ENCODE assay signal across 20 mouse cellular contexts in genomic region chr7:36529504-36530065, GRCm38 (mm10).
A peak's percentile ranks its signal among the peaks of the same experiment; 100 is the strongest.
DNase-seq lines count a peak whose midpoint lies in the region; ATAC-seq and TF ChIP-seq lines count a peak whose summit lies in the region.
"Had no signal": no experiment of that assay in that cellular context is flagged by ENCODE, and none has a peak within 500 bp of the region (broad histone marks: within the 10 kb centered on the region; RNA-seq: fewer than 3 reads in every experiment).

No protein-coding gene starts in this region.

- H3K9me3 ChIP-seq in forebrain, embryonic 14.5 days (replicated peaks; ENCODE audit: control insufficient read depth, low read length), result no peaks in the 10 kb centered on the region
- H3K9me3 ChIP-seq in forebrain, embryonic 13.5 days (replicated peaks), result no peaks in the 10 kb centered on the region
- H3K9me3 ChIP-seq in hindbrain, embryonic 14.5 days (ENCODE audit: control insufficient read depth, low read length), result no peaks in the 10 kb centered on the region
- H3K9me3 ChIP-seq in hindbrain, postnatal 0 days (ENCODE audit: low read length), result no peaks in the 10 kb centered on the region
- H3K9me3 ChIP-seq in hindbrain, embryonic 16.5 days (ENCODE audit: control insufficient read depth, low read length), result no peaks in the 10 kb centered on the region
- H3K9me3 ChIP-seq in liver, embryonic 11.5 days (ENCODE audit: control insufficient read depth, low read length), result no peaks in the 10 kb centered on the region
- H3K9me3 ChIP-seq: limb, embryonic 10.5 days; liver, embryonic 12.5 days; midbrain, embryonic 12.5 days had no signal

- ATAC-seq in forebrain, embryonic 14.5 days, result no peak
- no peak for ATAC-seq in forebrain, embryonic 13.5 days
- ATAC-seq in hindbrain, embryonic 14.5 days (ENCODE audit: low FRiP score), result no peak
- ATAC-seq in hindbrain, postnatal 0 days, result no peak
- ATAC-seq in hindbrain, embryonic 16.5 days, result peak; percentile 24; the same call in 1 of the 2 replicates
- no peak for ATAC-seq in liver, embryonic 11.5 days (replicated peaks; ENCODE audit: low FRiP score)
- ATAC-seq: liver, embryonic 12.5 days had no signal

- H3K4me2 ChIP-seq in forebrain, embryonic 14.5 days (ENCODE audit: low read length), result no peak overlapping the region
- no peak overlapping the region for H3K4me2 ChIP-seq in forebrain, embryonic 13.5 days
- H3K4me2 ChIP-seq in hindbrain, embryonic 14.5 days (replicated peaks), result no peak overlapping the region
- no peak overlapping the region for H3K4me2 ChIP-seq in hindbrain, postnatal 0 days (ENCODE audit: low read depth, low read length)
- H3K4me2 ChIP-seq in hindbrain, embryonic 16.5 days (ENCODE audit: low read length), result no peak overlapping the region
- no peak overlapping the region for H3K4me2 ChIP-seq in liver, embryonic 11.5 days
- H3K4me2 ChIP-seq: liver, embryonic 12.5 days; lung, embryonic 14.5 days; midbrain, embryonic 12.5 days had no signal

- H3K4me1 ChIP-seq in forebrain, embryonic 14.5 days (ENCODE audit: control insufficient read depth, insufficient read depth, low read length), result no peaks in the 10 kb centered on the region
- 0 out of 2 replicates have a peak, but pooled peaks cover 17% of the 10 kb centered on the region for H3K4me1 ChIP-seq in forebrain, embryonic 13.5 days
- 0 out of 2 replicates have a peak, but pooled peaks cover 8% of the 10 kb centered on the region for H3K4me1 ChIP-seq in hindbrain, embryonic 14.5 days (replicated peaks; ENCODE audit: control insufficient read depth, insufficient read depth, low read length)
- H3K4me1 ChIP-seq in hindbrain, postnatal 0 days (ENCODE audit: insufficient read depth, low read length), result no peaks in the 10 kb centered on the region
- no peaks in the 10 kb centered on the region for H3K4me1 ChIP-seq in hindbrain, embryonic 16.5 days (ENCODE audit: control insufficient read depth, insufficient read depth, low read depth, low read length)
- H3K4me1 ChIP-seq in liver, embryonic 11.5 days (replicated peaks; ENCODE audit: control insufficient read depth, insufficient read depth, low read length), result no peaks in the 10 kb centered on the region
- H3K4me1 ChIP-seq: liver, embryonic 12.5 days had no signal

- no peak overlapping the region for H3K4me3 ChIP-seq in forebrain, embryonic 14.5 days (ENCODE audit: low read depth, low read length)
- H3K4me3 ChIP-seq in forebrain, embryonic 13.5 days, result no peak overlapping the region
- H3K4me3 ChIP-seq in hindbrain, embryonic 14.5 days (replicated peaks; ENCODE audit: low read length), result no peak overlapping the region
- H3K4me3 ChIP-seq in hindbrain, postnatal 0 days (ENCODE audit: low read length), result no peak overlapping the region
- no peak overlapping the region for H3K4me3 ChIP-seq in hindbrain, embryonic 16.5 days (ENCODE audit: low read length)
- no peak overlapping the region for H3K4me3 ChIP-seq in liver, embryonic 11.5 days (ENCODE audit: low read depth, low read length)
- H3K4me3 ChIP-seq: gastrocnemius, adult 2 months; limb, embryonic 10.5 days; liver, embryonic 12.5 days; midbrain, embryonic 12.5 days had no signal

- H3K27me3 ChIP-seq in forebrain, embryonic 14.5 days (replicated peaks; ENCODE audit: control insufficient read depth, insufficient read depth, low read length), result no peaks in the 10 kb centered on the region
- no peaks in the 10 kb centered on the region for H3K27me3 ChIP-seq in forebrain, embryonic 13.5 days
- no peaks in the 10 kb centered on the region for H3K27me3 ChIP-seq in hindbrain, embryonic 14.5 days (ENCODE audit: control insufficient read depth, insufficient read depth, low read length)
- H3K27me3 ChIP-seq in hindbrain, postnatal 0 days (ENCODE audit: insufficient read depth, low read length), result no peaks in the 10 kb centered on the region
- no peaks in the 10 kb centered on the region for H3K27me3 ChIP-seq in hindbrain, embryonic 16.5 days (replicated peaks; ENCODE audit: control insufficient read depth, insufficient read depth, low read length)
- H3K27me3 ChIP-seq in liver, embryonic 11.5 days (replicated peaks; ENCODE audit: control insufficient read depth, insufficient read depth, low read length), result no peaks in the 10 kb centered on the region
- H3K27me3 ChIP-seq: liver, embryonic 12.5 days had no signal

- no peak overlapping the region for H3K9ac ChIP-seq in forebrain, embryonic 14.5 days (ENCODE audit: low read length)
- H3K9ac ChIP-seq in forebrain, embryonic 13.5 days, result no peak overlapping the region
- H3K9ac ChIP-seq in hindbrain, embryonic 14.5 days, result peak overlapping the region; percentile 21; the same call in 1 of the 2 replicates
- H3K9ac ChIP-seq in hindbrain, postnatal 0 days (replicated peaks; ENCODE audit: low read length), result no peak overlapping the region
- H3K9ac ChIP-seq in hindbrain, embryonic 16.5 days (ENCODE audit: low read depth, low read length), result no peak overlapping the region
- no peak overlapping the region for H3K9ac ChIP-seq in liver, embryonic 11.5 days (ENCODE audit: low read depth, low read length)
- H3K9ac ChIP-seq: liver, embryonic 12.5 days; lung, embryonic 14.5 days; midbrain, embryonic 12.5 days had no signal

- H3K36me3 ChIP-seq in forebrain, embryonic 14.5 days (ENCODE audit: control insufficient read depth, insufficient read depth, low read length), result no peaks in the 10 kb centered on the region
- no peaks in the 10 kb centered on the region for H3K36me3 ChIP-seq in forebrain, embryonic 13.5 days (ENCODE audit: poor library complexity, severe bottlenecking)
- no peaks in the 10 kb centered on the region for H3K36me3 ChIP-seq in hindbrain, embryonic 14.5 days (replicated peaks; ENCODE audit: control insufficient read depth, insufficient read depth)
- no peaks in the 10 kb centered on the region for H3K36me3 ChIP-seq in hindbrain, postnatal 0 days (ENCODE audit: insufficient read depth, low read length)
- H3K36me3 ChIP-seq in hindbrain, embryonic 16.5 days (ENCODE audit: control insufficient read depth, insufficient read depth, low read length), result no peaks in the 10 kb centered on the region
- H3K36me3 ChIP-seq in liver, embryonic 11.5 days (ENCODE audit: control insufficient read depth, insufficient read depth, low read length), result no peaks in the 10 kb centered on the region
- H3K36me3 ChIP-seq: limb, embryonic 10.5 days; liver, embryonic 12.5 days; midbrain, embryonic 12.5 days had no signal

- WGBS in forebrain, embryonic 14.5 days, result 73% methylated on average over 15 of the region's 15 CpGs
- 76% methylated on average over 15 of the region's 15 CpGs for WGBS in forebrain, embryonic 13.5 days
- 71% methylated on average over 15 of the region's 15 CpGs for WGBS in hindbrain, embryonic 14.5 days
- WGBS in hindbrain, postnatal 0 days, result 71% methylated on average over 15 of the region's 15 CpGs
- 70% methylated on average over 15 of the region's 15 CpGs for WGBS in hindbrain, embryonic 16.5 days
- WGBS in liver, embryonic 11.5 days, result 82% methylated on average over 15 of the region's 15 CpGs

- no peak overlapping the region for H3K27ac ChIP-seq in forebrain, embryonic 14.5 days (ENCODE audit: low read depth, low read length)
- no peak overlapping the region for H3K27ac ChIP-seq in forebrain, embryonic 13.5 days
- no peak overlapping the region; the same call in 1 of the 2 replicates for H3K27ac ChIP-seq in hindbrain, embryonic 14.5 days
- H3K27ac ChIP-seq in hindbrain, postnatal 0 days, result no peak overlapping the region
- no peak overlapping the region for H3K27ac ChIP-seq in hindbrain, embryonic 16.5 days (ENCODE audit: low read depth, low read length)
- H3K27ac ChIP-seq in liver, embryonic 11.5 days (ENCODE audit: low read depth, low read length), result no peak overlapping the region
- H3K27ac ChIP-seq: gastrocnemius, adult 2 months; limb, embryonic 10.5 days; liver, embryonic 12.5 days; midbrain, embryonic 12.5 days had no signal

- no peak for TF ChIP-seq CTCF in hindbrain, postnatal 0 days (IDR thresholded peaks at IDR 0.05; ENCODE audit: low read depth)

- peak; percentile 8 for DNase-seq in forebrain, embryonic 14.5 days (ENCODE audit: low spot score)
- DNase-seq in hindbrain, embryonic 14.5 days (ENCODE audit: low spot score), result no peak
- no peak for DNase-seq in hindbrain, postnatal 0 days (ENCODE audit: low spot score)
- peak; percentile 8 for DNase-seq in brain, adult 2 months (ENCODE audit: low read depth, low spot score)
- DNase-seq in spleen, adult 12 weeks (ENCODE audit: low spot score), result no peak
- no peak for DNase-seq in liver, embryonic 11.5 days (ENCODE audit: low spot score)
- DNase-seq: cerebellum, adult 11 months; cerebellum, postnatal 14 days; embryo, embryonic 11 days; gastrocnemius, adult 2 months; kidney, adult 9 months; kidney, postnatal 4 days; lung, embryonic 14.5 days; lung, postnatal 4 days; thymus, postnatal 4 days had no signal

Comparison
In these comparisons a context has a peak if more than half of its experiments do, and no peak if none do; other contexts are left out.
1. DNase-seq: peak in forebrain, embryonic 14.5 days (single experiment) and brain, adult 2 months (single experiment); none in hindbrain, embryonic 14.5 days (single experiment), hindbrain, postnatal 0 days (single experiment), spleen, adult 12 weeks (single experiment) and liver, embryonic 11.5 days (single experiment).